Mouse (Mus musculus) gastrocnemius, adult 18-20 months (tissue): Measurements from ENCODE around the gene Mta1. TPM values are rescaled to one million over a fixed set of nuclear protein-coding genes. Genes with fewer than 3 reads are reported as not detected.

Experiments
- DNase-seq: peaks from one replicate; pipeline ENCODE4 v3.0.0; 2021; ENCODE audit warnings: low spot score
- total RNA-seq, 2 experiments: library from RNA; stranded (reverse); gene quantifications; 2 replicates each; pipeline ENCODE4 v1.2.3; 2021

Mta1 gene
- total RNA-seq, 2 experiments from 2014 or later: 38.0 to 41.7 TPM

DNA sequence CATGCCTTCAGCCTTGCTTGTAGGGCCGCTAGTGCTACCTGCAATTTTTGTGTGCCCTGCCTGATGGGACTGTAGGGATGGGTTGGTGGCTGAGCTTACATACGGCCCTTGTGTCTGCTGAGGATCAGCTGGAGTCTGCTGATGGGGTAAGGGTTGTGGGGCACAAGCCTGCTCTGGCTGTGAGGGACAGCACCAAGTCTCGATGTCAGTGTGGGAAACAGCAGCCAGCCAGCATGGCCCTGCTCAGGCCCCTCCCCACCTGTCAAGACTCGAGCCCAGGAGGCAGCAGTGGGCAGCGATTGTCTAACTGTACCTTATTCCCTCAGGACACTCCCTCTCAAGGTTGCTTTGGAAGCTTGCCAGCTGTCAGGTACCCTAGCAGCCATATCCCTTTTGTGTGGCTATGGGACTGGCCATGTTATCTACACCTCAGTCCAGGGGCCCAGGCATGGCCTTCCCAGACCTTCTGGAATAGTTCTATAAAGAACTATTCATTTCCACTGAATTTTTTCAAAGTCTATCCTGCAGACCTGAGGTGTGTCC lies 35.9 kb downstream of the Mta1 start:
- no peak for DNase-seq

DNA sequence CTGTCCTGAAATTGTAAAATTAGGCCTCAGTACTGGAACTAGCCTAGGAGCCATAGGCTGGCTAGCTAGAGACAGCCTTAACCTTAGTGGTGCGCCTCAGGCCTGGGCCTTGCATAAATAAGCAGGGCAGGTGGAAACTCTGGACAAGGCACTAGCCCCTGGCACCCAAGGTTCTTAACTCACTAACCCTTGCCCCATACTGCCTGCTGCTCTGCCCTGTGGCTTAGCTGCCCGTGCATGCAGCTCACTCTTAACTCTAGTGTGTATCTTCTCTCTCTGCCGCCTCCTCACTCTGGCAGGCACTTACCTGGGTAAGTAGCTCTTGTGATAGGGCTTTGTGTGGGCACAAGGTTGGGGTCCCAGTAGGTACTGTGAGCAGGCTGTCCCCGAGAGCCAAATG lies 36.4 kb downstream of the Mta1 start:
- DNase-seq: no peak

DNA sequence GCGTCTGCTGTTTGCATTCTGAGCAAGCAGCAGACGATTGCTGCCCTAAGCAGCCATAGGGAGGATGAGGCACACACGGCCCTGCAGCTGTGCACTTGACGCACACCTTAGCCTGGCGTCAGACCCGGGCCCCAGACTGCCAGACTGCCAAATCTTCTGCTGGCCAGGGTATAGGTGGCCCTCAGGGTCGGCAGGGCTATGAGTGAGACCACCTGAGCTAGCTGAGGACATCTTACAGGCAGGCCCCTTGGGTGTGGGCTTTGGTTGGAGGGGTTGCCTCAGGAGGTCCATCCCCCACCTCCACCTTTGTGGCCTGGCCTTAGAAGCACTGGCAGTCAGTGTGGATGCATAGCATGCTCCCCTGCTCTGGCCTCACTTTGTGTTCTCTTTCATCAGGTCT lies 37.3 kb downstream of the Mta1 start:
- DNase-seq: no peak

DNA sequence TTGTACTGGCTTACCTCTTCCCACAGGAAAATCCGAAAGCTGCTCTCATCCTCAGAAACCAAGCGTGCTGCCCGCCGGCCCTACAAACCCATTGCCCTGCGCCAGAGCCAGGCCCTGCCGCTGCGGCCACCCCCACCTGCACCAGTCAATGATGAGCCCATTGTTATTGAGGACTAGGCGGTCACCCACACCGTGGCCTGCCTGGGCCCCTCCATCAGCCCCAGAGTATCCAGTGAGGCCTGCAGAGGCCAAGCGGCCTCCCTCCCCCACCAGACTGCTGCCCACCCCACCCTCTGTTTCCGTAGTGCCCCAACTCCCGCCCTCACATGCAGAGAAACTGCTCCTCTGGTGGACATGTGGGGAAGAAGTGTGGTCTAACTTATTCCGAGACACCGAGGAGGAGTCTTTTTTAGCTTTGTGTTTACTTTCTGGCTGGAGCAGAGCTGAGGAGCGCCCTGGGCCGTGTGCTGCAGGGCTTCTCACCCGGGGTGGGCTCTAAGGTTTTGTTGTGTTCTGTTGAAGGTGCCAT lies 38.5 kb downstream of the Mta1 start:
- no peak for DNase-seq

DNA sequence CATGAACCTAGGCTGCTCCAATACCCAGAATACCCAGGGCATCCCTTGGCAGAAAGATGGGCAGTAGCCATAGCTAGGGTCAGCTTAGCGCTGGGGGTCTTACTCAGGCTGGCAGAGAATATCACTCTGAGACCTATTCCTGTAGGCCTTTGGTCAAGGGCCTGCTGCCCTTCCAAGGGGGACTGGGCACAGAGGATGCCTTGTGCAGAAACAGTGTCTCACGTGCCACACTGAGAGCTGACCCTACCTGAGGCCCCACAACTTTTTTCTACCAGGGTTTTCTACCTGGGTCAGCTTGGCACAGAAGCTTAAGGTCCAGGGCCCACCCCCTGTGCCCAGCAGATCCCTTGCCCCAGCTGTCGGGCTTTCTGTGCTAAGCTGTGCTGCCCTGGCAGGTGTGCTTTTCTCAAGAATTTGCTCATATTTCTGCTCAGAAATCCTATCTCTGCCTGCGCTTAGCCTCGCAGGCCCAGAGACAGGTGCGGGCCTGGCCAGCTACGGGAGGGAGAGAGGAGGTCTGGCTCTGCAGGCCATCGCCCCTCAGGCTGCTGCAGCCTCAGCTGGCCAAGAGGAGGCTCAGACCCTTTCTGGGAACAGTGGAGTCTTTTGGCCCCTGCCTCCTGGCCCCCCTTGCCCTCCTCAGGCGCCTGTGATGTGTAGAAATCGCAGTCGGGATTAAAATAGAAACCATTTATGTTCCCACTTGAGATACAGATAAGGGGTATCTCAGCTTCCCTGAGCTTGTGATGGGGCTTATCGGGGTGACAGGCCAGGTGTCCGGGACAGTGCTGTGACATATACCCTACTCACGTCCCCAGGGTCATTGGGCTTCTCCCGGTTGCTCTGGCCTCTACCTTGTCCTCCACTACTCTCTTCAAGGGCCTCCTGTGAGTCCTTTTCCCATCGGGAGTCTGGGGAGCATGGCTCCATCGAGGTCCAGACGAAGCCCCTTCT lies 39.5 kb downstream of the Mta1 start:
- DNase-seq: no peak

DNA sequence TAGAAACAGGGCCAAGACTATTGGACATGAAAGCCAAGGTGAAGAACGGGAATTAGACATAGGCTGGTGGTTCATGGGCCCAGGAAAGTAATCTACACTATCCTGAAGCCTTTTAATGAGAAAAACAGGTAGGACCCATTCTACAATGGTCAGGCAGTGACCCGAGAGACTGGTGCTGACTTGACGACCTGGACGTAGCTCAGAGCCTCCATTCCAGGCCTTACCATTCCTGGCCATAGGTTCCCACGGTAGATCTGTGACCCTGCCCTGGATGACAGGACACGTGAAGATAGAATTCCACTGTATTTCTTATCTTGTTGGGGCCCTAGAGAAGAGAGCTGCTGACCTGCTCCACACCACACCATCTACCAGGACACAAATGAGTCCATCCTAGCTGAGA lies 40.2 kb downstream of the Mta1 start:
- DNase-seq: no peak

DNA sequence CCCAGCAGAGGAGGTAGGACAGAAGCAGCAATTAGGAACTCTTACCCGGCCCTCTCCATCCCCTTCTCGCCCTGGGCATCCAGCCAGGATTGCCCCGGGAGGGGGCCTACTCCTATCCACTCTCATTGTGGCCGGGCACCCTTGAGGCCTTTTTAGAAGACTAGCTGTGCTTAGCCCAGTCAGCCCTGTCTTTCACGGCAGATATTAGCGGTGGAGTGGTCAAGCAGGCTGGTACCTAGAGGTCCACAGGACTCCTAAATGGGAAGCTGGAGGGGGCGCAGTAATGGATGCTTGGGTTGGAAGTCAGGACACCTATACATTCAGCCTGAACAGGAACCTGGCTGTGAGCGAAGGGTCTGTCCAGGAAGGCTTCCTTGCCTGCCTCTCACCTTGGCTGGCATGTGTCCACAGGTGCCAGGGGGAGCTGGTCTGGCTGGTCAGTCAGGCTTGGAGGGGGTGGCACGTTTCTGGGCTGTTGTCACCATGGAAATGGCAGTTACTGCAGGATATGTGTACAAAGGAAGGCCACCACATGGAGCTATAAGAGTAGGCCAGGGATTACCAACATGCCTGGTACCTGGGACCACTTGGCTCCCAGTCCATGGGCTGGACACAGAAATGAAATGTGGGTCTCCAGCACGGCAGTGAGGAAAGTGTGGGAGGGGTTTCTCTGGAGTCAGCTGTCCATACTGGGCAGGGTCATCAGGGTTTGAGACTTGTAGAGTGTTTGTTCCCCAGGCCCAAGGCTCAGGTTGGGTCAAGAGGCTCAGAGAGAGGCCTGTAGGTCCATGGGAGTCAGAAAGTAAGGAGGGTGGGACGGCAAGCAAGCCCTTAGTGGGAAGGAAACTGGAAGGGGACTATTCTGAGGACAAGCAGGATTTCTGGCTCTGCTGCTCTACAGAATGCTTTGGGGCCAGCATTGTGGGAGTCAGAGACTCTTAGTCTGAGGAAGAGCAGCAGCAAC lies 41.1 kb downstream of the Mta1 start:
- DNase-seq: no peak

DNA sequence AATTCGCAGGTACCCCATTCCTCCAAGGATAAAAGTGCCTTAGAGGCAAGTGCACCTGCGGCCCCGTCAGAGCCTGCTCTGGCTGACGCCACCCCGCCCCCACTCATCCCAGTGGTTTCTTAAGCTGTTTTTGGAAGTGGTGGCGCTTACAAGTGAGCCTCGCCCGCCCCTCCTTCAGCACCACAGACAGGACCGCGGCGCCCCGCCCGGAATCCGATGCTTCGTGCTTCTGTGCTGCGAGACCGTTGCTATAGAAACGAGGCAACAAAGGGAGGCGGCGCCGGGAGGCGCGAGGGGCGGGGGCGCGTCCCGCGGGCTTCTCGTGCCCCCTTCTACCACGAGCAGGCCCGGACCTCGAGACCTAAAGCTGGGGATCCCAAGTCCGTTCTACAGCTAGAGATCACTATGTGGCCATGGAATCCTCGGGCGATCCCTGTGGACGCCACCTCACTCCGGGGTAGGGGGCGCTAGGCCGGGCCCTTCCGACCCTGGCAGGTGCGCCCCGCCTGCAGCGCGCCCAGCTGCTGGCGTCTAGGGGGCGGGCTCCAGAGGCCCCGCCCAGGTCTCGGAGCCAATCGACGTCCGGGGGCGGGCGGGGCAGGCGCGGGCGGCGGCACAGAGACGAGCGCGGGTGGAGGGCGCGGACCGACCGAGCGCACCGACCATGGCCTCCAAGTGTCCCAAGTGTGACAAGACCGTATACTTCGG lies 42.0 kb downstream of the Mta1 start, which contains the start of gene Crip2:
Gene Crip2, plus strand, starts transcription at position 329 of the 708 bp plus-strand sequence.
- DNase-seq: peak; percentile 83

DNA sequence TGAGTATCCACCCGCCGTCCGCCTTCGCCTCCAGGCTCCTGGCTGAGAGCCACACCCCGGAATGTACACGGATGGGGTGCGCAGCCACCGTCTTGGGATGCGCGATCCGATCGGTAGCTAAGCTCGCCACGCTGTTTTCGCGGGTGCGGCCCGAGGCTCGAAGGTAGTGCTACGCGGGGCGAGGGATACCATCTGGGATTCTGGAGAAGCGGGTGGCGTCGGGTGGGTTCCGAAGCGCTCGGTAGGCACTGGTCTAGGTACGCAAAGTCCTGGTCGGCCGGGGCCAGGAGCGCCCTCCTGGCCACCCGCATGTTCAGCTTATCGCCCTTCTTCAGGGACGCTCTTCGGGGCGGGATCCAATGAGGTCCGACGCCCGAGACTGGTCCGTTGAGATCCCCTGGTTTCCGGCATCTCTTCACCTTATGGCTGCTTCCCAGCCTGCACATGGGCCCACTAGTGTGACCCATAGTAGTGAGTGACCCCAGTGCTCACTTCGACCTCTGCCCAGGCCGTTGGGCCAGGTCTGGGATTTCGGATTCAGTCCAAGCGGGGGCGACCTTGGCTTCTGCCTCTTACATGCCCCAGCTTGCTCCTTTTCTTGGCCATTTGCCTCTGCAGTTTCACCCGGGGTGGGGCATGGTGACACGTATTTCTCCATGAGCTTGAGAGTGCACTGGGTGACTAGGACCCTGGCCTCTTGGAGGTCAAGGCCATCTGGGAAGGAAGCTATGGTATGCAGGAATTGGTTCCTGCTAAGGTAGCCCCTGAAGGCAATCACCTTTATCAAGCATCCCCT lies 42.7 kb downstream of the Mta1 start:
- DNase-seq: peak; percentile 36

DNA sequence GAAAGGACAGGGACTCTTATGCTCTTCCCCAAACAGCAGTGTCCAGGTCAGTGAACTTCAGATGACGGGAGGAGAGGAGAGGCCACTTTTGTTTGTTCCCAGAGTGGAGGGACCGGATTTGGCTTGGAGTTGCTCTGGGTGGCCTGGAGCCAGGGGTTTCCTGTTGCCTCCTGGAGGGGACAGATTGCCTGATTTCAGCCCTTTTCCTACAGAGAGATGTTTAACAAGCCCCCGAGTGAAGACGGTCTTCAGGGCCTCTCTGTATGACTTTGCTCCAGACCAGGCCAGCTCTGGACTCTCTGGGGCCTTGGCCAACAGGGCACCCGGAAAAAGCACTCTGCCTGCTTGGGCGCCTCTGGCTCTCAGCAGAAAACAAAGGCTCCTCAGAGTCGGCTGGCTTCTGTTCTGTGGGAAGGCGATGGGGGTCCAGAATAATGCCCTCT lies 43.5 kb downstream of the Mta1 start:
- peak; percentile 65 for DNase-seq

DNA sequence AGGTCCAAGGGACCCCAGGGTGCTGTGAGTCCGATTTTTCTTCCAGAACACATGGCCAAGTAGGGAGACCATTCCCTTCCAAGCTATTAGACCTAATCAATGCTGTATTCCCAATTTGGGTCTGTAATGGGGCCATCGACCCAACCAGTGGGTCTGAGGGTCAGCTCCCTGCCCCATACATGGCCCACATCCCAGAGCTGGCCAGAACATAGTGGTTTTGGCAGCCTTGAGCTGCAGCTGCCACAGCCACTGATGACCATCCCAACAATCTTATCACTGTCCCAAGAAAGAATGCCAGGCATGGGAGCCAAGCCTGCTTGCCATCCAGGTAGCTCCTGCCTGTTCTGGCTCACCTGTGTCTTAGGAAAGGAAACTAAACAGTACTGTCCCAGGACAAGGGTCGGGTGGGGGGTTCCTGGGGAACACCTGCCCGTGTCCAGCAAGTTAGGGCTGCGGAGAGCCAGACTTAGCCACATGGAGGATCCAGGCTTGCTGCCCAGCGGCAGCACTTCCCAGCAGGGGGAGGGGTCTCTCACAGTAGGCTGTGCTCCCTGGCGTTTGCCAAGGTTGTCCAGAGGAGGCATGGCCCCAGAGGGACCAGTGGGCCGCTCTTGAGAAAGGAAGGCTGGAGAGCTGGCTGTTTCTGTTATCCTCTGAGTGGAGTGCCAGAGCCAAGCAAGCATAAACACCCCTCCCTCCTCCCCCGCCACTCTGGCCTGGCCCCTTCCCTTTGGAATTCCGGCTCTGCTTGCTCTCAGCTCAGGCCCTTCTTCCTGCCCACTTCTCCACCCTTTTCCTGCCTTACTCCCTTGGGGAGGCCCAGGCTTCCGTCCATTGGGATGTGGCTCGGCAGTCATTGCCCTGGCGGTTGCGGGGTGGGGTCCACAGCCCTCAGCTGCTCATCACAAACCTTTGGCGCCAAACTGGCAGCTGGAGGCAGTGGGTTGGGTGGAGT lies 44.2 kb downstream of the Mta1 start:
- DNase-seq: peak; percentile 83

DNA sequence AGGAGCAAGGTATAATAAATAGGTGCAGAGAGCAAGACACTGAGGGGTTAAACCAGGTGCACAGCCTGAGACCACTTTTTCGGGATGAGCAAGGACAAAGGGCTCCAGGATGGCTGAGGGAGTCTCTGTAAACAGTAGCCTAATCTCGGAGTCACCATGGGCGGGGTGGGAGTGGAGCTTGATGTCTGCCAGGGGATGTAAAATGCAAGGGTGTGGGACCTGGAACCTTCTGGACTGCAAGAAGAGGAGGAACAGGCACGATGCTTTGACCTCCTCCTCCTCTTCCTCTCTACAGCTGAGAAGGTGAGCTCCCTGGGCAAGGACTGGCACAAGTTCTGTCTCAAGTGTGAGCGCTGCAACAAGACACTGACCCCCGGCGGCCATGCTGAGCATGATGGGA lies 45.1 kb downstream of the Mta1 start:
- DNase-seq: peak; percentile 48

DNA sequence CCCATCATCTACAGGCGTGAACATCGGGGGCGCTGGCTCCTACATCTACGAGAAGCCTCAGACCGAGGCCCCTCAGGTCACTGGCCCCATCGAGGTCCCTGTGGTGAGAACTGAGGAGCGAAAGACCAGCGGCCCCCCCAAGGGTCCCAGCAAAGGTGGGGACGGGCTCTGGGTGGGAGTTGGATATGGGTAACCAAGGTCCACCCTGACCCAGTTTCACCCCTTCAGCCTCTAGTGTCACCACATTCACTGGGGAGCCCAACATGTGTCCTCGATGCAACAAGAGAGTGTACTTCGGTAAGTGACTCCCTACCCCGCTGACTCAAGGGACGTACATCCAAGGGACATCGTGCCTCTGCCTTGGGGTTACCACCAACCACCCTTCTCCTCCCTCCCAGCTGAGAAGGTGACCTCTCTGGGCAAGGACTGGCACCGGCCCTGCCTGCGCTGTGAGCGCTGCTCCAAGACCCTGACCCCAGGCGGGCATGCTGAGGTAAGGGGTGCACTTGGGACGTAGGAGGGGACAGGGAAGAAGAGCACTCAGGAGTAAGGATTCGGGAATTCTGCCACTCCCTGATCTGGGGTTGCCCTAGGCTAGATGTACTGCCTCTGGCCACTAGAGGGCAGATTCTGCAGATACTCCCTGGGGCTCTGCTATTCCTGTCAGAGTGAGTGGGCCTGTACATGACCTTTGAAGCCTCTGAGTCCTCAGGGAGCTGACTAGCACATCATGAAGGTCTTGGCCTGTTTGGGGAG lies 46.1 kb downstream of the Mta1 start:
- DNase-seq: peak; percentile 58

DNA sequence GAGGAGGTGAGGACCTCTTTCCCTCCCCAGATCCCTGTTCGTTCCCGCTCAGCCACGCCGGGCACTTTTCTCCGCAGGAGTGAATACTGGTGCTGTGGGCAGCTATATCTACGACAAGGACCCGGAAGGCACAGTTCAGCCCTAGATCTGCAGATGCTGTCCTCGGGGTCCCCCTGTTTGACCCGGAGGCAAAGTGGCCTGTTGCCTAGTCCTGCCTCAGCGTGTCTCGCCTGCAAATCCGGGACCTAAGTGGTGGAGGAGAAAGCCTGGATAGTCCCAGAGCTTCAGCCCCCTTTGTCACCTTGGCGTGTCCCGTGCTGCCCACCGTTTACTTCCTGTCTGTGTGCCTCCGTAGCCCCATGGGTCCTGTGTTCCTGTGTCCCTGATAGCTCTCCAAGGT lies 46.8 kb downstream of the Mta1 start:
- no peak for DNase-seq

DNA sequence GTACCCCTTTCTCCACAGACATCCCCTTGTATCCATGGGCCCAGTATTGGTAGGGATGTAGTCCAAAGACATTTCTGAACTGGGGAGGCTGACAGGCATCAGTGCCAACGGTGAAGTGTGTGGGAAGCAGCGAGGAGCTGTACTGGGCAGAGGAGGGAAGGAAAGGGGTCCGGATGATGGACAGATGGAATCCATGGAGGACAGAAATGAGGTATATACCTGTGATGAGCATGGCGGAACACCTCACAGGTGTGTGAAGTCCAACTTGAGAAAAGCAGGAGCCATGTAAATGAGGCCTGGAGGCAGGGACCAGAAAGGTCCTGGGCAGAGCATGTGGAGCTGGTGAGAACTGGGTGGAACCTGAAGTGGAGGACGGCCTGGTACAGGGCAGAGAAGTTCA lies 47.5 kb downstream of the Mta1 start:
- no peak for DNase-seq

DNA sequence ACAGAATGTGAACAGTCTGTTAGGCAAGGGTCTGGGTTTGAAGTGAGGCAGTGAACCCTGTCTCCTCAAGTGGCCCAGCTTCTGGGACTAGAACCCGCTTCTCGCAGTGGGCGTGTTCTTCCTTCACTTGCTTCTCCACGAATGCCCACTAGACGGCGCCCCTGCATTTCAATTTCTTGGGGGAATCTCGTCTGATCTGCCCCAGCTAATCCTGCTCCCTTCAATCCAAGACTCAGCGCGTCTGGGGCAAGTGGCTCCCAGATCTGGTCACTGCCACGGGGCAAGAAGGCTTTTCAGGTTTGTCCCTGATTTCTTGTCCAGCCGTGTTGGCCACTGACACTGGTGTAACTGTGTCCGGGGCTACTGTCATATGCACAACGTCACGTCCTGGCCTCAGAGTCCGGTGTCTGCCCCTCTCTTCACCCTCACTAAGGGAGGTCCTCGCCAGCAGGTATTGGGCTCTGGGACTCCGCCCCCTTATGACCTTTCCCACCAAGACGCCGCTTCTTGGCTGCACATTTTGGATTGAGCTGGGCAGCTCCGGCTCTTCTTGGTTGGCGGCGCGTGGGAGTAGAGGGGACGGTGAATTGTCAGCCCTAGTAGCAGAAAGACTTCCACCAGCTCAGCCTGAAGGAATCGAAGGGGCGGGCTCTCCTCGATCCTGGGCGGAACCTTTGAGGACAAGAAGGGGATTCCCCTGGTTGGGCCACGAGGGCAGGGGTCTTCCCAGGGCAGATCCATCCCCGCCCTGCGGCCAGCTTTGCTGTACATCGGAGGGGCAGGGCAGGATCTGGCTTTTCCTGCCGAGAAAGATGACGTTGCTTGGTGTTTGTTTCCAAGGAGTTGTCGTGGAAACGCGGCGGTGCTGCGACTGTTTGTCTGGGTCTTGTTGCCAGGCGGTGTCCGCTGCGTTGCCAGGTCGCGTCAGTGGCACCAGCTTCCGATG lies 48.3 kb downstream of the Mta1 start, which contains the start of gene Crip1:
Gene Crip1, plus strand, starts transcription at position 205 of the 946 bp plus-strand sequence.
- peak; percentile 90 for DNase-seq

DNA sequence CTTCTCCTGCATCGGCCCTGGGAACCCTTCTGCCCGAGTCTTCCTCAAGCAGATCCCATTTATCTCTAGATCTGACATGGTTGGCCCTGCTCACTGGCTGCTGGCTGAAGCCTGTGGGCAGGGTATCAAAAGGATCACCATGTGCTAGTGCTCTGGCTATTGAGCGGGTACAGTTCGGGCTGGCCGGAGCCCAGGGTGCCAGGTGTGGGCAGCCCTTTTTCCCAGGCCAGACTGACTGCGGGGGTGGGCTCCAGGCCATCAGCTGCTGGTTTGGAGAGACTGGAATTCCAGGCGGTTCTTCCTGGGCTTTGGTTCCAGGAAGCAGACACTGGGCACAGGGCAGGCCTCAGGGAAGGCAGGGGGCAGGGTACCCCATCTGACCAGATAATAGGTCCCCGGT lies 49.4 kb downstream of the Mta1 start:
- peak; percentile 75 for DNase-seq
